In the genomic region with DNA sequence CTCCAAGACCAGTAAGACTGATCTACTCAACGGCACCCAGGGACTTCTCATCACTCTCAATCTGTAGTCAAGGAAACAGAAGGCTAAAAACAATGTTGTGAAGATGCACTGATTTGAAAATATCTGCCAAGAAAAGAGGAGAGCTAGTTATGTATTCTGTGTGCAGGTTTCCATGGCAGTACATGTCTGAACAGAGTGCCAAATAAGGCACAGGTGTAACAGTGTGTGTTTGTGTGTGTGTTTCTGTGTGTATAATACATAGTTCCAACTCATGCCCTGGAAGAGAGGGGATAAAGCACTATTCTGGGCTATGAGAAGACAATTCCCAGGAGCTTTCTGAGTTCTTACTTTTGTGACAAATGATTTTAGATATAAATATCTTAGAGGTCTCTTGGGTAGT, we compare ENCODE assay signal across 12 mouse cellular contexts.
"Had no signal": no experiment of that assay in that cellular context is flagged by ENCODE, and none has a peak within 500 bp of the region (broad histone marks: within the 10 kb centered on the region; RNA-seq: fewer than 3 reads in every experiment).

No protein-coding gene starts in this region.

- H3K27me3 ChIP-seq: kidney, embryonic 15.5 days; limb, embryonic 13.5 days; midbrain, embryonic 13.5 days; stomach, embryonic 15.5 days had no signal

- H3K9me3 ChIP-seq: kidney, embryonic 15.5 days; midbrain, embryonic 13.5 days; stomach, embryonic 15.5 days had no signal

- H3K27ac ChIP-seq: kidney, embryonic 15.5 days; limb, embryonic 13.5 days; liver, embryonic 14.5 days; midbrain, embryonic 13.5 days; stomach, embryonic 15.5 days had no signal

- H3K4me3 ChIP-seq: kidney, embryonic 15.5 days; limb, embryonic 13.5 days; midbrain, embryonic 13.5 days; stomach, embryonic 15.5 days had no signal

- ATAC-seq: intestine, embryonic 16.5 days; midbrain, embryonic 13.5 days had no signal

- H3K9ac ChIP-seq: kidney, embryonic 15.5 days; limb, embryonic 13.5 days; liver, embryonic 14.5 days; midbrain, embryonic 13.5 days; stomach, embryonic 15.5 days had no signal

- H3K4me2 ChIP-seq: kidney, embryonic 15.5 days; limb, embryonic 13.5 days; midbrain, embryonic 13.5 days; stomach, embryonic 15.5 days had no signal

- H3K4me1 ChIP-seq: limb, embryonic 13.5 days; midbrain, embryonic 13.5 days; stomach, embryonic 15.5 days had no signal

- H3K36me3 ChIP-seq: kidney, embryonic 15.5 days; limb, embryonic 13.5 days; midbrain, embryonic 13.5 days; stomach, embryonic 15.5 days had no signal

- DNase-seq: kidney, adult 2 months; kidney, postnatal 14 days; layer of hippocampus, postnatal 36 days; left cerebral cortex, postnatal 4 days; lung, adult 18-20 months; thymus, postnatal 36 days had no signal
